Comparison of ENCODE assay signal across 15 mouse cellular contexts in the genomic region with DNA sequence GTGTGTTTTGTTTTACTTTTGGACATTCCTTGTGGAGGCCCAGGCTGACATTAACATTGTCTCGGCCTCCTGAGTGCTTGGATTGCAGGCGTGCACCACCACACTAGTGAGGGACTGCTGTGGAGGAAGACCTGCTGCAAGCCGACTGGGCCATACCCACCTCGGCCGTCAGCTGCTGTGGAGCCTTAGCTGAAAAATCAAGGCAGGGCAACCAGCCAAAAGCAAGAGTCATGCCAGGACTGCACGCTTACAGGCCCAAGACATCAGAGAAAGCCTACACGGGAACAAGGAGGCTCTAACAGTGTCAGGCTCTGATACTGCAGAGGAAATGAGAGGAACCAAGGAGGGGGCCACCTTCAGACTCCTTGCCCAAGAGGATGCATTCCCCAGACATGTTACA. TPM values are rescaled to one million over a fixed set of nuclear protein-coding genes. Genes with fewer than 3 reads are reported as not detected.
DNase-seq lines count a peak whose midpoint lies in the region; ATAC-seq and TF ChIP-seq lines count a peak whose summit lies in the region.
"Had no signal": no experiment of that assay in that cellular context is flagged by ENCODE, and none has a peak within 500 bp of the region (broad histone marks: within the 10 kb centered on the region; RNA-seq: fewer than 3 reads in every experiment).

No protein-coding gene starts in this region.

- H3K4me3 ChIP-seq in forebrain, postnatal 0 days (ENCODE audit: low read depth, low read length): no peak overlapping the region
- H3K4me3 ChIP-seq in forebrain, embryonic 10.5 days: no peak overlapping the region
- no peak overlapping the region for H3K4me3 ChIP-seq in layer of hippocampus, adult 2 months
- no peak overlapping the region for H3K4me3 ChIP-seq in intestine, embryonic 16.5 days (ENCODE audit: low read length)
- H3K4me3 ChIP-seq in liver, embryonic 12.5 days: no peak overlapping the region
- H3K4me3 ChIP-seq: forebrain, embryonic 15.5 days; left cerebral cortex, adult 2 months; neural tube, embryonic 15.5 days had no signal

- no peak overlapping the region for H3K4me2 ChIP-seq in forebrain, postnatal 0 days (ENCODE audit: low read depth)
- H3K4me2 ChIP-seq in intestine, embryonic 16.5 days (ENCODE audit: low read depth, low read length): no peak overlapping the region
- H3K4me2 ChIP-seq in liver, embryonic 12.5 days: no peak overlapping the region
- H3K4me2 ChIP-seq: forebrain, embryonic 15.5 days; liver, embryonic 11.5 days; neural tube, embryonic 15.5 days had no signal

- H3K9me3 ChIP-seq in forebrain, postnatal 0 days (ENCODE audit: low read length): no peaks in the 10 kb centered on the region
- H3K9me3 ChIP-seq in forebrain, embryonic 10.5 days: no peaks in the 10 kb centered on the region
- H3K9me3 ChIP-seq in intestine, embryonic 16.5 days (ENCODE audit: control insufficient read depth, low read length): no peaks in the 10 kb centered on the region
- H3K9me3 ChIP-seq in liver, embryonic 12.5 days (replicated peaks): no peaks in the 10 kb centered on the region
- H3K9me3 ChIP-seq: forebrain, embryonic 15.5 days; neural tube, embryonic 15.5 days had no signal

- whole genome bisulfite sequencing in forebrain, postnatal 0 days: 68% methylated on average over 7 of the region's 7 CpGs
- WGBS in forebrain, embryonic 10.5 days: 94% methylated on average over 7 of the region's 7 CpGs
- 82% methylated on average over 7 of the region's 7 CpGs for WGBS in intestine, embryonic 16.5 days
- 80% methylated on average over 7 of the region's 7 CpGs for WGBS in liver, embryonic 12.5 days (ENCODE audit: insufficient replicate concordance)

- TF ChIP-seq CTCF in forebrain, postnatal 0 days (IDR thresholded peaks at IDR 0.05; ENCODE audit: low read depth): no peak
- TF ChIP-seq CTCF in layer of hippocampus, adult 2 months (conservative IDR thresholded peaks at IDR 0.05): no peak

- no peak for ATAC-seq in forebrain, postnatal 0 days
- peak; percentile 5; the same call in 1 of the 2 replicates for ATAC-seq in intestine, embryonic 16.5 days
- ATAC-seq in liver, embryonic 12.5 days: no peak
- ATAC-seq: forebrain, embryonic 15.5 days; inflammation-experienced regulatory T-cells, adult 6 months; Patski had no signal

- H3K9ac ChIP-seq in forebrain, postnatal 0 days: no peak overlapping the region
- no peak overlapping the region for H3K9ac ChIP-seq in intestine, embryonic 16.5 days (ENCODE audit: low read depth, low read length)
- no peak overlapping the region for H3K9ac ChIP-seq in liver, embryonic 12.5 days
- H3K9ac ChIP-seq: forebrain, embryonic 15.5 days; neural tube, embryonic 15.5 days had no signal

- no peaks in the 10 kb centered on the region for H3K27me3 ChIP-seq in forebrain, postnatal 0 days (ENCODE audit: insufficient read depth, low read length)
- no peaks in the 10 kb centered on the region for H3K27me3 ChIP-seq in forebrain, embryonic 10.5 days (ENCODE audit: poor library complexity, severe bottlenecking)
- H3K27me3 ChIP-seq in intestine, embryonic 16.5 days (replicated peaks; ENCODE audit: control insufficient read depth, insufficient read depth, low read length): no peaks in the 10 kb centered on the region
- no peaks in the 10 kb centered on the region for H3K27me3 ChIP-seq in liver, embryonic 12.5 days (replicated peaks)
- H3K27me3 ChIP-seq: CH12.LX; forebrain, embryonic 15.5 days; neural tube, embryonic 15.5 days; Patski had no signal

- peak; percentile 8 for DNase-seq in forebrain, postnatal 0 days
- DNase-seq in forebrain, embryonic 10.5 days (ENCODE audit: extremely low spot score, low spot score): no peak
- peak; percentile 12 for DNase-seq in layer of hippocampus, adult 11-12 months (ENCODE audit: low spot score)
- no peak for DNase-seq in layer of hippocampus, adult 2 months (ENCODE audit: low spot score in 2 of 2)
- DNase-seq in adrenal gland, postnatal 25 days: peak; percentile 37
- no peak for DNase-seq in T-cell, adult 2 months (ENCODE audit: low spot score)

- no peak overlapping the region for H3K27ac ChIP-seq in forebrain, postnatal 0 days (ENCODE audit: low read depth, low read length)
- H3K27ac ChIP-seq in forebrain, embryonic 10.5 days: no peak overlapping the region
- H3K27ac ChIP-seq in layer of hippocampus, adult 2 months: no peak overlapping the region
- peak overlapping the region; percentile 39; the same call in 1 of the 2 replicates for H3K27ac ChIP-seq in intestine, embryonic 16.5 days (ENCODE audit: low read length)
- H3K27ac ChIP-seq in liver, embryonic 12.5 days: no peak overlapping the region
- H3K27ac ChIP-seq: forebrain, embryonic 15.5 days; left cerebral cortex, adult 2 months; neural tube, embryonic 15.5 days had no signal

- peaks cover 43% of the 10 kb centered on the region for H3K36me3 ChIP-seq in forebrain, postnatal 0 days (ENCODE audit: insufficient read depth)
- peaks cover 58% of the 10 kb centered on the region for H3K36me3 ChIP-seq in forebrain, embryonic 10.5 days (replicated peaks)
- H3K36me3 ChIP-seq in intestine, embryonic 16.5 days (ENCODE audit: control insufficient read depth, insufficient read depth, low read length): peaks cover 26% of the 10 kb centered on the region
- H3K36me3 ChIP-seq in liver, embryonic 12.5 days: peaks cover 46% of the 10 kb centered on the region

- no peaks in the 10 kb centered on the region for H3K4me1 ChIP-seq in forebrain, postnatal 0 days (ENCODE audit: insufficient read depth)
- H3K4me1 ChIP-seq in forebrain, embryonic 10.5 days: no peaks in the 10 kb centered on the region
- peaks cover 8% of the 10 kb centered on the region; the same call in 1 of the 2 replicates for H3K4me1 ChIP-seq in intestine, embryonic 16.5 days (ENCODE audit: control insufficient read depth, insufficient read depth, low read length)
- H3K4me1 ChIP-seq in liver, embryonic 12.5 days: no peaks in the 10 kb centered on the region
- H3K4me1 ChIP-seq: forebrain, embryonic 15.5 days; neural tube, embryonic 15.5 days had no signal

RNA-seq across cellular contexts. Expression of a gene that starts 35.6 kb away (rescaled TPM):
- total RNA-seq in forebrain, postnatal 0 days (2014; rRNA removed): 343 and 363 TPM in 2 replicates
- polyA plus RNA-seq in forebrain, postnatal 0 days (2015; fragmentation: Nextera tagmentation; extraction: Ambion mirVana): 210 and 242 TPM in 2 replicates
- polyA plus RNA-seq in forebrain, embryonic 10.5 days (2016; fragmentation: Nextera tagmentation; extraction: Ambion mirVana): 131 and 132 TPM in 2 replicates
- 100 to 1,000 TPM; 178 to 182 TPM for total RNA-seq in layer of hippocampus, adult 2 months (2021)
- 142 and 170 TPM in 2 replicates for total RNA-seq in adrenal gland, postnatal 25 days (2021)
- polyA plus RNA-seq in intestine, embryonic 16.5 days (2015; fragmentation: Nextera tagmentation; extraction: Ambion mirVana): 189 and 191 TPM in 2 replicates
- 87.2 and 90.9 TPM in 2 replicates for polyA plus RNA-seq in liver, embryonic 12.5 days (2016; fragmentation: Nextera tagmentation; extraction: Ambion mirVana)

Comparison
In these comparisons a context has a peak if more than half of its experiments do, and no peak if none do; other contexts are left out.
1. DNase-seq: peak in forebrain, postnatal 0 days (single experiment), layer of hippocampus, adult 11-12 months (single experiment) and adrenal gland, postnatal 25 days (single experiment); none in forebrain, embryonic 10.5 days (single experiment), layer of hippocampus, adult 2 months (0 of 2) and T-cell, adult 2 months (single experiment).